Mouse (Mus musculus): ENCODE results near the gene Unk. TPM values are rescaled to one million over a fixed set of nuclear protein-coding genes. Genes with fewer than 3 reads are reported as not detected.

Unk gene
- total RNA-seq (2014; rRNA removed) (38.9 and 43.8 TPM in 2 replicates), polyA plus RNA-seq (2015; fragmentation: Nextera tagmentation; extraction: Ambion mirVana) (18.7 and 22.5 TPM in 2 replicates)

- peak within 1 kb of the TSS; percentile 100 for H3K27ac ChIP-seq (ENCODE audit: low read depth, low read length)
- no peaks in the 10 kb centered on the region for H3K36me3 ChIP-seq (ENCODE audit: insufficient read depth)
- no peaks in the 10 kb centered on the region for H3K27me3 ChIP-seq (ENCODE audit: insufficient read depth, low read length)
- H3K4me3 ChIP-seq (ENCODE audit: low read depth, low read length), result peak within 1 kb of the TSS; percentile 69
- peak; percentile 95 for ATAC-seq
- H3K9ac ChIP-seq, result peak within 1 kb of the TSS; percentile 97
- H3K4me1 ChIP-seq (ENCODE audit: insufficient read depth), result peaks cover 13% of the 10 kb centered on the region
- no peaks in the 10 kb centered on the region for H3K9me3 ChIP-seq (ENCODE audit: low read length)
- DNase-seq, result peak; percentile 99
- TF ChIP-seq CTCF (IDR thresholded peaks at IDR 0.05; ENCODE audit: low read depth), result no peak
- WGBS, result 2% methylated on average over 63 of the region's 67 CpGs
- peak within 1 kb of the TSS; percentile 84 for H3K4me2 ChIP-seq (ENCODE audit: low read depth)
These were observed at the start of gene Unk for GRCm38 (mm10) chr11:116030088-116030897. TSS of gene Unk (plus strand) at chr11:116030322.

GRCm38 (mm10) chr11:115982472-115982871 is 47.6 kb upstream of the Unk start:
- DNase-seq (no peak), ATAC-seq (no peak)
- Histone ChIP-seq H3K4me1 (ENCODE audit: insufficient read depth) (no peaks in the 10 kb centered on the region), H3K4me2 (ENCODE audit: low read depth) (no peak overlapping the region), H3K27me3 (ENCODE audit: insufficient read depth, low read length) (no peaks in the 10 kb centered on the region), H3K4me3 (ENCODE audit: low read depth, low read length) (no peak overlapping the region), H3K9ac (no peak overlapping the region), H3K36me3 (ENCODE audit: insufficient read depth) (no peaks in the 10 kb centered on the region), H3K27ac (ENCODE audit: low read depth, low read length) (no peak overlapping the region), H3K9me3 (ENCODE audit: low read length) (no peaks in the 10 kb centered on the region)
- TF ChIP-seq CTCF (IDR thresholded peaks at IDR 0.05; ENCODE audit: low read depth), result no peak
- WGBS, result 85% methylated on average over 15 of the region's 15 CpGs

- H3K9ac ChIP-seq, result no peak overlapping the region
- H3K27me3 ChIP-seq (ENCODE audit: insufficient read depth, low read length), result no peaks in the 10 kb centered on the region
- H3K27ac ChIP-seq (ENCODE audit: low read depth, low read length), result no peak overlapping the region
- TF ChIP-seq CTCF (IDR thresholded peaks at IDR 0.05; ENCODE audit: low read depth), result no peak
- H3K36me3 ChIP-seq (ENCODE audit: insufficient read depth), result no peaks in the 10 kb centered on the region
- no peaks in the 10 kb centered on the region for H3K4me1 ChIP-seq (ENCODE audit: insufficient read depth)
- 80% methylated on average over 8 of the region's 8 CpGs for WGBS
- no peak overlapping the region for H3K4me2 ChIP-seq (ENCODE audit: low read depth)
- H3K9me3 ChIP-seq (ENCODE audit: low read length), result no peaks in the 10 kb centered on the region
- ATAC-seq (no peak), DNase-seq (no peak)
- H3K4me3 ChIP-seq (ENCODE audit: low read depth, low read length), result no peak overlapping the region
These were observed 46.8 kb upstream of the Unk start for GRCm38 (mm10) chr11:115983291-115983690.

GRCm38 (mm10) chr11:115989686-115990085 is 40.4 kb upstream of the Unk start:
- no peak overlapping the region for H3K9ac ChIP-seq
- H3K4me3 ChIP-seq (ENCODE audit: low read depth, low read length), result no peak overlapping the region
- H3K4me2 ChIP-seq (ENCODE audit: low read depth), result no peak overlapping the region
- no peaks in the 10 kb centered on the region for H3K4me1 ChIP-seq (ENCODE audit: insufficient read depth)
- no peak for ATAC-seq
- no peaks in the 10 kb centered on the region for H3K27me3 ChIP-seq (ENCODE audit: insufficient read depth, low read length)
- H3K9me3 ChIP-seq (ENCODE audit: low read length), result no peaks in the 10 kb centered on the region
- 30% methylated on average over 15 of the region's 15 CpGs for WGBS
- DNase-seq, result no peak
- H3K27ac ChIP-seq (ENCODE audit: low read depth, low read length), result no peak overlapping the region
- no peaks in the 10 kb centered on the region for H3K36me3 ChIP-seq (ENCODE audit: insufficient read depth)
- TF ChIP-seq CTCF (IDR thresholded peaks at IDR 0.05; ENCODE audit: low read depth), result no peak

GRCm38 (mm10) chr11:115992098-115992497 is 38.0 kb upstream of the Unk start:
- H3K4me3 ChIP-seq (ENCODE audit: low read depth, low read length), result no peak overlapping the region
- H3K4me2 ChIP-seq (ENCODE audit: low read depth), result no peak overlapping the region
- no peaks in the 10 kb centered on the region for H3K27me3 ChIP-seq (ENCODE audit: insufficient read depth, low read length)
- H3K27ac ChIP-seq (ENCODE audit: low read depth, low read length), result no peak overlapping the region
- DNase-seq (no peak), ATAC-seq (no peak)
- WGBS, result 61% methylated on average over 4 of the region's 4 CpGs
- no peak for TF ChIP-seq CTCF (IDR thresholded peaks at IDR 0.05; ENCODE audit: low read depth)
- H3K9ac ChIP-seq, result no peak overlapping the region
- no peaks in the 10 kb centered on the region for H3K9me3 ChIP-seq (ENCODE audit: low read length)
- no peaks in the 10 kb centered on the region for H3K36me3 ChIP-seq (ENCODE audit: insufficient read depth)
- H3K4me1 ChIP-seq (ENCODE audit: insufficient read depth), result no peaks in the 10 kb centered on the region

- Histone ChIP-seq H3K4me3 (ENCODE audit: low read depth, low read length) (no peak overlapping the region), H3K36me3 (ENCODE audit: insufficient read depth) (no peaks in the 10 kb centered on the region), H3K4me2 (ENCODE audit: low read depth) (no peak overlapping the region), H3K27me3 (ENCODE audit: insufficient read depth, low read length) (no peaks in the 10 kb centered on the region), H3K9me3 (ENCODE audit: low read length) (no peaks in the 10 kb centered on the region), H3K4me1 (ENCODE audit: insufficient read depth) (no peaks in the 10 kb centered on the region), H3K27ac (ENCODE audit: low read depth, low read length) (no peak overlapping the region), H3K9ac (no peak overlapping the region)
- no peak for DNase-seq
- 85% methylated on average over 3 of the region's 3 CpGs for WGBS
- ATAC-seq, result no peak
- TF ChIP-seq CTCF (IDR thresholded peaks at IDR 0.05; ENCODE audit: low read depth), result no peak
These were observed 34.9 kb upstream of the Unk start for GRCm38 (mm10) chr11:115995256-115995655.

GRCm38 (mm10) chr11:115997047-115997446 is 33.1 kb upstream of the Unk start:
- no peak for ATAC-seq
- H3K9me3 ChIP-seq (ENCODE audit: low read length), result no peaks in the 10 kb centered on the region
- H3K4me2 ChIP-seq (ENCODE audit: low read depth), result no peak overlapping the region
- no peak overlapping the region for H3K4me3 ChIP-seq (ENCODE audit: low read depth, low read length)
- no peaks in the 10 kb centered on the region for H3K36me3 ChIP-seq (ENCODE audit: insufficient read depth)
- no peaks in the 10 kb centered on the region for H3K4me1 ChIP-seq (ENCODE audit: insufficient read depth)
- 86% methylated on average over 4 of the region's 4 CpGs for WGBS
- no peak for TF ChIP-seq CTCF (IDR thresholded peaks at IDR 0.05; ENCODE audit: low read depth)
- H3K9ac ChIP-seq, result no peak overlapping the region
- no peak for DNase-seq
- H3K27ac ChIP-seq (ENCODE audit: low read depth, low read length), result no peak overlapping the region
- no peaks in the 10 kb centered on the region for H3K27me3 ChIP-seq (ENCODE audit: insufficient read depth, low read length)
